ENCODE assay signal across 8 mouse cellular contexts in the genomic region with DNA sequence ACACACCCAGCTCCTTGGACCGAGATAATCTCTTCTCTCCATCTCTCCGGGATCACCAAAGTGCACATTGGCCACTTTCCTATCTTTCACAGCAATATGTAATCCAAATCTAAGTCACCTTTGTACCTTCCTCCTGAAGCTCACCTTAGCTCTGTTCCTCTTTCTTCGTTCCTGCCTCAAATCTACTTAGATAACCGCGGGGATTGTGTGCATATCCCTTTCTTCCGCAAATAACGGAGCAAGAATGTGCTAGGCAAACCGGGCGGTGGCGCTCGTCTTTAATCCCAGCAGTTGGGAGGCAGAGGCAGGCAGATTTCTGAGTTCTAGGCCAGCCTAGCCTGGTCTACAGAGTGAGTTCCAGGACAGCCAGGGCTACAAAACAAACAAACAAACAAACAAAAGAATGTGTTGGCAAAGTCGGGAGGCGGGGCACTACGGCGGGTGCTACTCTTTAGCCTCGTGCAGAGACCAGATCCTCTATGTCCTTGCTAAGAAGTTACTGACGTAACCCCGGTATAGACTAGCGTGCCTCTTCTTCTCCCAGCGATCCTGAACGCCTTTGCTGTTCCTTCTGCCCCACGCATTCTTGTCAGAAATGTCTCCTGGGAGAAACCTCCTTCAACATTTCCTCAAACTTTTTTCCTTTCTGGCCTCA. TPM values are rescaled to one million over a fixed set of nuclear protein-coding genes. Genes with fewer than 3 reads are reported as not detected.
DNase-seq lines count a peak whose midpoint lies in the region; ATAC-seq and TF ChIP-seq lines count a peak whose summit lies in the region.

No protein-coding gene starts in this region.

- H3K36me3 ChIP-seq in kidney, postnatal 0 days (ENCODE audit: insufficient read depth, low read length) = peaks cover 20% of the 10 kb centered on the region
- peaks cover 60% of the 10 kb centered on the region for H3K36me3 ChIP-seq in embryonic facial prominence, embryonic 10.5 days (replicated peaks)
- peaks cover 34% of the 10 kb centered on the region for H3K36me3 ChIP-seq in hindbrain, embryonic 15.5 days
- peaks cover 24% of the 10 kb centered on the region for H3K36me3 ChIP-seq in lung, embryonic 16.5 days (ENCODE audit: control insufficient read depth, insufficient read depth, low read length)

- H3K9ac ChIP-seq in kidney, postnatal 0 days (ENCODE audit: low read depth, low read length) = peak overlapping the region; percentile 67
- peak overlapping the region; percentile 40 for H3K9ac ChIP-seq in hindbrain, embryonic 15.5 days
- peak overlapping the region; percentile 71 for H3K9ac ChIP-seq in lung, embryonic 16.5 days (ENCODE audit: low read length)

- DNase-seq in kidney, postnatal 0 days (ENCODE audit: low spot score) = peak; percentile 10
- no peak for DNase-seq in kidney, postnatal 4 days
- DNase-seq in embryonic facial prominence, embryonic 10.5 days (ENCODE audit: low spot score) = no peak
- DNase-seq in spleen, postnatal 4 days (ENCODE audit: low spot score in 2 of 2) = peak; percentile 63 to 74
- DNase-seq in layer of hippocampus, adult 11-12 months (ENCODE audit: low spot score) = no peak
- no peak for DNase-seq in testis, postnatal 14 days (ENCODE audit: low spot score)

- no peaks in the 10 kb centered on the region for H3K9me3 ChIP-seq in kidney, postnatal 0 days (replicated peaks; ENCODE audit: low read length)
- no peaks in the 10 kb centered on the region for H3K9me3 ChIP-seq in embryonic facial prominence, embryonic 10.5 days
- no peaks in the 10 kb centered on the region for H3K9me3 ChIP-seq in hindbrain, embryonic 15.5 days
- no peaks in the 10 kb centered on the region for H3K9me3 ChIP-seq in lung, embryonic 16.5 days (ENCODE audit: control insufficient read depth, low read length)

- TF ChIP-seq CTCF in kidney, postnatal 0 days (IDR thresholded peaks at IDR 0.05; ENCODE audit: low read depth) = peak; percentile 27; the same call in 1 of the 2 replicates

- peak overlapping the region; percentile 65 for H3K4me2 ChIP-seq in kidney, postnatal 0 days (ENCODE audit: low read length)
- peak overlapping the region; percentile 92 for H3K4me2 ChIP-seq in hindbrain, embryonic 15.5 days
- H3K4me2 ChIP-seq in lung, embryonic 16.5 days (ENCODE audit: low read depth, low read length) = peak overlapping the region; percentile 62

- no peaks in the 10 kb centered on the region for H3K27me3 ChIP-seq in kidney, postnatal 0 days (ENCODE audit: insufficient read depth, low read length)
- H3K27me3 ChIP-seq in embryonic facial prominence, embryonic 10.5 days (replicated peaks; ENCODE audit: low read depth, poor library complexity, severe bottlenecking) = no peaks in the 10 kb centered on the region
- no peaks in the 10 kb centered on the region for H3K27me3 ChIP-seq in hindbrain, embryonic 15.5 days
- H3K27me3 ChIP-seq in lung, embryonic 16.5 days (ENCODE audit: control insufficient read depth, insufficient read depth, low read depth, low read length) = no peaks in the 10 kb centered on the region

- 29% methylated on average over 22 of the region's 22 CpGs for WGBS in kidney, postnatal 0 days
- WGBS in embryonic facial prominence, embryonic 10.5 days = 33% methylated on average over 22 of the region's 22 CpGs
- WGBS in hindbrain, embryonic 15.5 days = 35% methylated on average over 22 of the region's 22 CpGs
- 25% methylated on average over 22 of the region's 22 CpGs for WGBS in lung, embryonic 16.5 days

- H3K4me1 ChIP-seq in kidney, postnatal 0 days (replicated peaks; ENCODE audit: insufficient read depth, low read length) = peaks cover 14% of the 10 kb centered on the region; the same call in 1 of the 2 replicates
- peaks cover 28% of the 10 kb centered on the region for H3K4me1 ChIP-seq in embryonic facial prominence, embryonic 10.5 days
- peaks cover 38% of the 10 kb centered on the region for H3K4me1 ChIP-seq in hindbrain, embryonic 15.5 days (replicated peaks)
- peaks cover 13% of the 10 kb centered on the region for H3K4me1 ChIP-seq in lung, embryonic 16.5 days (replicated peaks; ENCODE audit: control insufficient read depth, insufficient read depth, low read length)

- peak overlapping the region; percentile 88 for H3K27ac ChIP-seq in kidney, postnatal 0 days
- peak overlapping the region; percentile 97 for H3K27ac ChIP-seq in embryonic facial prominence, embryonic 10.5 days (replicated peaks)
- peak overlapping the region; percentile 89 for H3K27ac ChIP-seq in hindbrain, embryonic 15.5 days (replicated peaks)
- H3K27ac ChIP-seq in lung, embryonic 16.5 days (ENCODE audit: low read length) = peak overlapping the region; percentile 90

- ATAC-seq in kidney, postnatal 0 days (replicated peaks; ENCODE audit: low FRiP score, low read depth) = peak; percentile 26
- ATAC-seq in hindbrain, embryonic 15.5 days (ENCODE audit: low FRiP score, low read depth) = peak; percentile 46
- ATAC-seq in lung, embryonic 16.5 days (ENCODE audit: low read depth) = peak; percentile 35

- peak overlapping the region; percentile 44 for H3K4me3 ChIP-seq in kidney, postnatal 0 days (replicated peaks; ENCODE audit: low read depth, low read length)
- H3K4me3 ChIP-seq in embryonic facial prominence, embryonic 10.5 days = peak overlapping the region; percentile 84
- peak overlapping the region; percentile 81 for H3K4me3 ChIP-seq in hindbrain, embryonic 15.5 days
- peak overlapping the region; percentile 72 for H3K4me3 ChIP-seq in lung, embryonic 16.5 days (ENCODE audit: low read length)

RNA-seq across cellular contexts. Expression of a gene that starts 0.7 kb away (rescaled TPM):
- polyA plus RNA-seq in kidney, postnatal 0 days (2015; fragmentation: Nextera tagmentation; extraction: Ambion mirVana) = 191 and 203 TPM in 2 replicates
- 471 and 476 TPM in 2 replicates for polyA plus RNA-seq in embryonic facial prominence, embryonic 10.5 days (2016; fragmentation: Nextera tagmentation; extraction: Ambion mirVana)
- 301 and 335 TPM in 2 replicates for polyA plus RNA-seq in hindbrain, embryonic 15.5 days (2015; fragmentation: Nextera tagmentation; extraction: Ambion mirVana)
- 226 and 246 TPM in 2 replicates for polyA plus RNA-seq in lung, embryonic 16.5 days (2015; fragmentation: Nextera tagmentation; extraction: Ambion mirVana)

RNA-seq across cellular contexts. Expression of a gene that starts 12.8 kb away (rescaled TPM):
- 109 and 136 TPM in 2 replicates for polyA plus RNA-seq in kidney, postnatal 0 days (2015; fragmentation: Nextera tagmentation; extraction: Ambion mirVana)
- polyA plus RNA-seq in embryonic facial prominence, embryonic 10.5 days (2016; fragmentation: Nextera tagmentation; extraction: Ambion mirVana) = 86.2 and 89.0 TPM in 2 replicates
- polyA plus RNA-seq in hindbrain, embryonic 15.5 days (2015; fragmentation: Nextera tagmentation; extraction: Ambion mirVana) = 48.0 and 51.5 TPM in 2 replicates
- polyA plus RNA-seq in lung, embryonic 16.5 days (2015; fragmentation: Nextera tagmentation; extraction: Ambion mirVana) = 97.4 and 102 TPM in 2 replicates

RNA-seq across cellular contexts. Expression of a gene that starts 29.2 kb away (rescaled TPM):
- 3.8 and 4.1 TPM in 2 replicates for polyA plus RNA-seq in kidney, postnatal 0 days (2015; fragmentation: Nextera tagmentation; extraction: Ambion mirVana)
- polyA plus RNA-seq in embryonic facial prominence, embryonic 10.5 days (2016; fragmentation: Nextera tagmentation; extraction: Ambion mirVana) = 2.5 and 3.6 TPM in 2 replicates
- 6.8 and 7.2 TPM in 2 replicates for polyA plus RNA-seq in hindbrain, embryonic 15.5 days (2015; fragmentation: Nextera tagmentation; extraction: Ambion mirVana)
- polyA plus RNA-seq in lung, embryonic 16.5 days (2015; fragmentation: Nextera tagmentation; extraction: Ambion mirVana) = 1.6 and 2.8 TPM in 2 replicates

RNA-seq across cellular contexts. Expression of a gene that starts 56.4 kb away (rescaled TPM):
- 9.8 and 12.0 TPM in 2 replicates for polyA plus RNA-seq in kidney, postnatal 0 days (2015; fragmentation: Nextera tagmentation; extraction: Ambion mirVana)
- polyA plus RNA-seq in embryonic facial prominence, embryonic 10.5 days (2016; fragmentation: Nextera tagmentation; extraction: Ambion mirVana) = 35.5 and 36.6 TPM in 2 replicates
- polyA plus RNA-seq in hindbrain, embryonic 15.5 days (2015; fragmentation: Nextera tagmentation; extraction: Ambion mirVana) = 46.7 and 50.5 TPM in 2 replicates
- 28.8 and 30.5 TPM in 2 replicates for polyA plus RNA-seq in lung, embryonic 16.5 days (2015; fragmentation: Nextera tagmentation; extraction: Ambion mirVana)

RNA-seq across cellular contexts. Expression of a gene that starts 56.5 kb away (rescaled TPM):
- polyA plus RNA-seq in kidney, postnatal 0 days (2015; fragmentation: Nextera tagmentation; extraction: Ambion mirVana) = 61.7 and 64.0 TPM in 2 replicates
- 71.0 and 72.8 TPM in 2 replicates for polyA plus RNA-seq in embryonic facial prominence, embryonic 10.5 days (2016; fragmentation: Nextera tagmentation; extraction: Ambion mirVana)
- 72.6 and 75.6 TPM in 2 replicates for polyA plus RNA-seq in hindbrain, embryonic 15.5 days (2015; fragmentation: Nextera tagmentation; extraction: Ambion mirVana)
- 43.9 and 50.6 TPM in 2 replicates for polyA plus RNA-seq in lung, embryonic 16.5 days (2015; fragmentation: Nextera tagmentation; extraction: Ambion mirVana)

Comparison
In these comparisons a context has a peak if more than half of its experiments do, and no peak if none do; other contexts are left out.
1. DNase-seq: peak in kidney, postnatal 0 days (single experiment) and spleen, postnatal 4 days (2 of 2); none in kidney, postnatal 4 days (0 of 2), embryonic facial prominence, embryonic 10.5 days (single experiment), layer of hippocampus, adult 11-12 months (single experiment) and testis, postnatal 14 days (single experiment).
2. Peak in every context shown above with its lines, with median percentiles within 50 percentile points of each other: ATAC-seq, H3K27ac ChIP-seq, H3K4me2 ChIP-seq, H3K4me3 ChIP-seq and H3K9ac ChIP-seq.